Mouse (Mus musculus) liver (tissue): Measurements from ENCODE around the gene Nlrc5.

Experiments
- DNase-seq: peaks from one replicate; pipeline ENCODE4 v3.0.0-alpha.2; 2020; ENCODE audit warnings: mixed read lengths

The Nlrc5 gene

DNA sequence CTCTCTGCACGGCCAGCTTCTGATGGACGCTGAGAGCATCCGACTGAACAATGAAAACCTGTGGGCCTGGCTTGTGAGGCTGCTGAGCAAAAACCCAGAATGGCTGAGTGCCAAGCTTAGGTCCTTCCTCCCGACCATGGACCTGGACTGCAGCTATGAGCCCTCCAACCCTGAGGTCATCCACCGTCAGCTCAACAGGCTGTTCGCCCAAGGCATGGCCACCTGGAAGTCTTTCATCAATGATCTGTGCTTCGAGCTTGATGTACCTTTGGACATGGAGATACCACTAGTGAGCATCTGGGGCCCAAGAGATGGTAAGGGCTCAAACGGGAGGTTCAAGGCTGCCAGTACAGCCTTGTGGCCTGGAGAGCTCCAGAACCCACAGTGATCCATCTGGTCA is 38.6 kb downstream of the Nlrc5 start:
- no peak for DNase-seq

DNA sequence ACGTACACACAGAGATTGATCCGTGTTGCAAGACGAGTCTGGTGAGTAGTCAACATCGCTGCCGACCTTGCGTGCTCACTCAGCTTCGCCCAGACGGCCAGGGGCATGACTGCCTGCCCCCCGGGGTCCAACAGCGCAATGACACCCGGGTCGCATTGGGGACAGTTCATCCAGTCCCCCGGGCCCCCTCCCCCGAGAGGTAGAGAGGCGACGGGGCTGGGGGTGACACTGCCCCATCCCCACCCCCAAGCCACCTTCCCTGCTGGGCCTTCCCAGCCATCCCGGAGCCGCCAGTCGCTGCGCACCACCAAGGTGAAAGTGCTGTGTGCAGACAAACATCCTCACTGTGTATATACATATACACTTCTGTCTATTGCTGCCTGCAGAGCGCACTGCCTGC is 39.3 kb downstream of the Nlrc5 start:
- no peak for DNase-seq

DNA sequence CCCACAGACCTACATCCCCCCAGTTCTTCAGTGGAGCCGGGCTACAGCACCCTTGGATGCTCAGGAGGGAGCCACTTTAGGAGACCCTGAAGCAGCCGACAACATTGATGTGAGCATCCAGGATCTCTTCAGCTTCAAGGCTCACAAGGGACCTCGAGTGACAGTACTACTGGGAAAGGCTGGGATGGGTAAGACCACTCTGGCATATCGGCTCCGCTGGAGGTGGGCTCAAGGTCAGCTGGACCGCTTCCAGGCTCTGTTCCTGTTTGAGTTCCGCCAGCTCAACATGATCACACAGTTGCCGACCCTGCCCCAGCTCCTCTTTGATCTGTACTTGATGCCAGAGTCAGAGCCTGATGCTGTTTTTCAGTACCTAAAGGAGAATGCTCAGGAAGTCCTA is 41.6 kb downstream of the Nlrc5 start:
- DNase-seq, result no peak

- DNase-seq, result no peak
Observed at GRCm38 (mm10) chr8:94476846-94477245, 42.7 kb downstream of the Nlrc5 start.

DNA sequence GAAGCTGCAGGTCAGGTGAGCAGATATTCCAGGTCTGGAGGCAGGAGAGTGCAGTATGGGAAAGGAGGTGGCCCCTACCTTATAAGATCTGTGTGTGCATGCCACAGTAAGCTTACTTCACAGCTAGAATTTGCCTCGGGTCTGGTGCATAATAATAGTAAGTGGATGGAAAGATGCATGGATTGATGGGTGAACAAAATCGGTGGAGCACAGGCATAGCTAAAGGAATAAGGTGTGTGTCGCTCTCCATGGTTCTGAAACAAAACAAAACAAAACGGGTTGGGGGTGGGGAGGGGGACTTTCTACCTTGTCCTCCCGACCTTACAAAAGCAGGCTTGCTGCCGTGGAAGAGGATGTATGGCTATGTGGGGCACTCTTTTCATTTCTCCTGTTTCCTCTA is 47.9 kb downstream of the Nlrc5 start:
- no peak for DNase-seq

- DNase-seq, result no peak
Observed at GRCm38 (mm10) chr8:94485288-94485687, 51.1 kb downstream of the Nlrc5 start.

GRCm38 (mm10) chr8:94485882-94486281 is 51.7 kb downstream of the Nlrc5 start:
- peak; percentile 27 for DNase-seq

DNA sequence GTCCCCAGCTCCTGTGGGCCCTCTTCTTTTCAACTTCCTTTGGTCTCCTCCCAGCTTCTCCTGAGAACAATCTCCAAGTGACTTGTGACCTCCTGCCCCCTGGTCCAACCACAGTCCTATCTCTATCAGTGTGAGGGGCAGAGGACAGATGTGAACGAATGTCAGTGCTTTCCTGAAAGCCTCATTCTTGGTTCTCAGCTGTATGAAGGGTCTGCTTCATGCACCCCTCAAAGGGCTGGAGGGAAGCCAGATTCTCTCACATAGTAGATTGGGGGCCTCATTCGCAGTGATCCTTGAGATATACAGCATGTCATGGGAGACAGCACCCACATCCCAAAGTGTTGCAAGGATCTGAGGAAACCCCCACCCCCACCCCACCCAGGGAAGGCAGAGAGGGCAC is 53.9 kb downstream of the Nlrc5 start:
- no peak for DNase-seq

GRCm38 (mm10) chr8:94489809-94490483 is 55.8 kb downstream of the Nlrc5 start:
- no peak for DNase-seq

- DNase-seq, result peak; percentile 75
Observed at GRCm38 (mm10) chr8:94492021-94492681, 58.0 kb downstream of the Nlrc5 start.

- DNase-seq, result no peak
Observed at GRCm38 (mm10) chr8:94493240-94493639, 59.1 kb downstream of the Nlrc5 start.

- DNase-seq, result no peak
Observed at GRCm38 (mm10) chr8:94515430-94516208, 81.5 kb downstream of the Nlrc5 start.

DNA sequence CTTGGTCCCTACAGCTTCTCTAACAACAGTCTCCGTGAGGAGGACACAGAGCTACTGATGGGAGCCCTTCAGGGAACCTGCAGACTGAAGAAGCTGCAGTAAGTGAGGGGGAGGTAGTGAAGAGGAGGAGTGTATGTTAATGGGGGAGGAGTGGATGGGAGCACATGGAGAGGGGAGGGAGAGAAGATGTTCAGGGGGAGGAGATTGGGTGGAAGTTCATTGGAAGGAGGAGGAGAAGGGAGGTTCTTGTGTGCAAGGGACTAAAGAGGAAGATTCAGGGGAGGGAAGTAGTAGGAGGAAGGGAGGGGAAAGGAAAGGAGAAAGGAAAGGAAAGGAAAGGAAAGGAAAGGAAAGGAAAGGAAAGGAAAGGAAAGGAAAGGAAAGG is 82.0 kb downstream of the Nlrc5 start:
- DNase-seq, result no peak

GRCm38 (mm10) chr8:94516766-94517165 is 82.6 kb downstream of the Nlrc5 start:
- DNase-seq, result no peak

DNA sequence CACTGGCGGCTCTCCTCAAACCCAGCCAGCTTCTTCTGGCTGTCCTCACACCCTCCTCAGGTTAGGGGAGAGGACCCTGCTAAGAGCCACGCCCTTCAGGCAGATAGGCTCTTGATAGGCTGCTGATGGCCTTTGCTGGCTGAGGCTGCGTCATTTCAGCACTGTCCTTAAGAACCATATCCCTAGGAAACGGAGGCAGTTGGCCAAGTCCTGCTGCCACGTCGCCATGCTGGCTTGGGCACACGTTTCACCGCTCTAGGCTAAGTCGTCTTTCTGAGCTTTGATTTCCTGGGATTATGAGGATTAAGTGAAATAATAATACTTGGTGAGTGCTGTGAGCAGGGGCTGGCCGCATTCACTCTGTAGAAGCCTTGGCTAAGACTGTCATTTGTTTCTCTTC is 84.2 kb downstream of the Nlrc5 start:
- DNase-seq, result no peak

DNA sequence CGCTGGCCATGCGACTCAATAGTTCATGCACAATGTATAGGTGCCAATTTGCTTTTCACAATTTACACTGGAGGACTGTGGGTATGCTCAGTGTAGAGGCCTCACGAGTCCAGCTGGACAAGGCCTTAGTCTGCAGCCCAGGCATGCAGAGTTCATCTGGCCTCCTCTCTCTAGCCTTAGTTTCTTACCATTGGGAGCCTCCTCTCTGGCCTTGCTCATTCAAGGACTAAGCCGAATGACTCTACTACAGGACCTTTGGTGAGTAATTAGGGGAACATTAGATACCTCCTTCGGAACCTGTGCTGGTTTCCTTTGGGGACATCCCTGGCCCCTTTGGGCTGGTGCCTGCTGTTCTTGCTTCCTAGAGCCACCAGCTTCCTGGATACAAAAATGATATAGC is 84.9 kb downstream of the Nlrc5 start:
- DNase-seq, result no peak

GRCm38 (mm10) chr8:94521481-94521880 is 87.3 kb downstream of the Nlrc5 start:
- no peak for DNase-seq

DNA sequence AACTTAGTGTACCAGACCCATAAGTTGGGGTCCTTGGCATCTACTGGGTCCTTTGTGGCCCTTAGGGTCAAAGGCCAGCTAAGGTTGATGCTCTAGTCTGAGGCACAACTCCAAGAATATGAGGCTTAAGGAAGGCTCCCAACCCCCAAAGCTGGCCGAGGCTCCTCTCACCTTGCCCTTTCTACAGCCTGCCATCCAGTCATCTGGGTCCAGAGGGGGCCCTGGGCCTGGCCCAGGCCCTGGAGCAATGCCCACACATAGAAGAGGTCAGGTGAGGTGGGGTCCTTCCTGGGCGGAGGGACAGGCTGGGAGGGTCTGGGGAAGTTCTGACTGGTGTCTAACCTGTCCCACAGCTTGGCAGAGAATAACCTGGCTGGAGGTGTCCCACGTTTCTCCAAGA is 88.3 kb downstream of the Nlrc5 start:
- no peak for DNase-seq

DNA sequence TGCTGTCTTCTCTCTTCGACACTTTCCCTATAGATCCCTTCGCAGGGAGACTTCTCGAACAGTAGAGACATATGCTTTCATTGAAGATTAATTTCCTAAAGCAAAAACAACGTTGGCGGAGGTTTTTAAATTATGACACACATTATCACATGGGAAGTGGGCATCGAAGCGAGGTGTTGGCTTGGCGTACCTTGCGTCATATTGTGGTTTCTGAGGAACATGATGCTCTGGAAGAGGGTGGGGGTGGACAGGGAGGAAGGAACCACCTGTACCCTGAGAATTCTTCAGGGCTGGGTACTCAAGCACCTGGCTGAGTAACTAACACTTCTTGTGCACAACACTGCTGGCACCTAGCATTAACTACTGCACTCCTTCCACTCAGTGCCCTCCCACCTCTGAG is 90.4 kb downstream of the Nlrc5 start:
- DNase-seq, result no peak

DNA sequence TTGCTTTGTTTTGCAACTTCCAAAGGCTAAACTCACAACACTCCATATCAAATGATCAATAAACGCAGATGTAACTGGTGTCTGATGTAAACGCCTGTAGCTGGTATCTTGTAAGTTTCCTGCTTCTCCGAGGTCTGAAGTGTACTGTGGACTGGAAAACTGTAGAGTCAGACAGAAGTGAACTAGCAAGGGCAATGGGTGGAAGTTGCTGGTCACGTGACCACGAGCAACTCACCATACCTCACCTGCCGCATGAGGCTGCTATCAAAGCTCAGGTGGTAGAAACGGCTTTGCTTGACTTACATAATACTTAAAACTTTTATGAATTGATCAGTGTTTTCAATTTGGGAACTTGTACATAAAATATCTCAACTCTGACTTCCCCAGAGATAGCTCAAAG is 93.0 kb downstream of the Nlrc5 start:
- no peak for DNase-seq

- peak; percentile 22 for DNase-seq
Observed at GRCm38 (mm10) chr8:94528245-94528644, 94.1 kb downstream of the Nlrc5 start.

GRCm38 (mm10) chr8:94529875-94530274 is 95.7 kb downstream of the Nlrc5 start:
- DNase-seq, result no peak

DNA sequence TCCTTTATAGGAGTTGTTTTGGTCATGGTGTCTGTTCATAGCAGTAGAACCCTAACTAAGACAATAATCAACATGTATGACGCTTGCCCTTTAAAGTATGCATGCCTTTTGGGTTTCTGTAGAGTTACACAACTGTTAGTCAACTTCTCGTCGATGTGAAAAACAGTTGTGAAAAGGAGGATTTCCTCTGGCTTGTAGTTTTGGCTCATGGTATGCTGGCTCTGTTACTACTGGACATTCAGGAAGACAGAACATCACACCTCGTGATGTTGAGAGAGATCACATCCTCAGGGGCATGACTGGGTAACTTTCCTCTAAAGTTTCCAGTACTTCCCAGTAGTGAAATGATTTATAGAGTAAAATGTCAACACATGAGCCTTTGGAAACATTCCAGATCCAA is 96.5 kb downstream of the Nlrc5 start:
- no peak for DNase-seq

GRCm38 (mm10) chr8:94532000-94532399 is 97.8 kb downstream of the Nlrc5 start:
- DNase-seq, result no peak
